Mouse (Mus musculus): ENCODE data around the gene Haus8. TPM values are rescaled to one million over a fixed set of nuclear protein-coding genes. Genes with fewer than 3 reads are reported as not detected.
"Not testable (repeated sequence)": the region's sequence is repeated elsewhere in the genome, so short reads cannot be mapped to it uniquely, and the experiment has no call there.

Haus8 gene
- polyA plus RNA-seq (2015; fragmentation: Nextera tagmentation; extraction: Ambion mirVana), result 50.7 and 55.1 TPM in 2 replicates

GRCm38 (mm10) chr8:71272286-71273150, at the start of gene Haus8, which contains the start of gene Myo9b:
Haus8 (minus strand) TSS chr8:71272934.
Myo9b (plus strand) TSS chr8:71272714.
- Histone ChIP-seq H3K4me3 (replicated peaks) (peak within 1 kb of the TSS; percentile 95), H3K4me1 (peaks cover 23% of the 10 kb centered on the region), H3K9me3 (replicated peaks) (no peaks in the 10 kb centered on the region), H3K4me2 (peak within 1 kb of the TSS; percentile 86), H3K36me3 (0 out of 2 replicates have a peak, but pooled peaks cover 4% of the 10 kb centered on the region), H3K9ac (peak within 1 kb of the TSS; percentile 83), H3K27ac (peak within 1 kb of the TSS; percentile 93), H3K27me3 (no peaks in the 10 kb centered on the region)
- WGBS, result under 1% methylated on average over 84 of the region's 84 CpGs
- ATAC-seq (replicated peaks; ENCODE audit: low FRiP score), result peak; percentile 99

GRCm38 (mm10) chr8:71319760-71320159, 47.0 kb upstream of the Haus8 start:
- not testable (repeated sequence) for H3K27me3 ChIP-seq; H3K4me3 ChIP-seq (replicated peaks); H3K27ac ChIP-seq; H3K9me3 ChIP-seq (replicated peaks); H3K4me2 ChIP-seq; H3K9ac ChIP-seq; H3K4me1 ChIP-seq; ATAC-seq (replicated peaks; ENCODE audit: low FRiP score)
- peaks cover 64% of the 10 kb centered on the region for H3K36me3 ChIP-seq
- WGBS, result 86% methylated on average over 2 of the region's 2 CpGs

- H3K4me3 ChIP-seq (replicated peaks); H3K27ac ChIP-seq; H3K27me3 ChIP-seq; H3K9ac ChIP-seq; H3K4me1 ChIP-seq; H3K9me3 ChIP-seq (replicated peaks); ATAC-seq (replicated peaks; ENCODE audit: low FRiP score); H3K4me2 ChIP-seq: not testable (repeated sequence)
- H3K36me3 ChIP-seq, result peaks cover 53% of the 10 kb centered on the region
- 58% methylated on average over 5 of the region's 5 CpGs for WGBS
Observed at GRCm38 (mm10) chr8:71318610-71319009, 45.9 kb upstream of the Haus8 start.

DNA sequence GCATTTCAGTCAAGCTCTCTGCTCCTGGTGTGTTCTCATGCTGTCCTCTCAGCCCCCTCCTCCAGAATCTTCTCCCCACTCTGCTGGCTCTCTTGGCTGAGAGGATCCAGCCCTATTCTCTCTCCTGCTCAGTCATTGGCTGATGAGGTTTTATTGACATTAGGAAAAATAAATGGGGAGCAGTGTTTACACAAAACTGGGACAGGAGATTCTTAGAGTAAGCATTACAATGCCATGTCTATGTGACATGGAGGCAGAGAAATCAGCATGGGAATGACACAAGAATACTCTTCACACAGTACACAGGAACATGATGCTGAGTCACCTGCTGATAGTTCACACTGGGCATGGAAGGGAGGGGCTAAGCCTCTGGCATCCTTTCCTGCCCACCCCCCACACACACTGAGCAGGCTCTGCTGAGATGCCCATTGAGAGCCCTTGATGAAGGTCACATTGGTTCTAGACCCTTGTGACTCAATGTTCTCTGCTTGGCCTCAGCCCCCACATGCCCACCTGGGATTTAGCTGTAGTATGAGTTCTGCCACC, 43.8 kb upstream of the Haus8 start:
- Histone ChIP-seq H3K27me3 (no peaks in the 10 kb centered on the region), H3K4me1 (peaks cover 12% of the 10 kb centered on the region), H3K27ac (no peak overlapping the region), H3K9me3 (replicated peaks) (no peaks in the 10 kb centered on the region), H3K4me3 (replicated peaks) (no peak overlapping the region), H3K4me2 (no peak overlapping the region), H3K36me3 (peaks cover 34% of the 10 kb centered on the region), H3K9ac (no peak overlapping the region)
- no peak for ATAC-seq (replicated peaks; ENCODE audit: low FRiP score)

DNA sequence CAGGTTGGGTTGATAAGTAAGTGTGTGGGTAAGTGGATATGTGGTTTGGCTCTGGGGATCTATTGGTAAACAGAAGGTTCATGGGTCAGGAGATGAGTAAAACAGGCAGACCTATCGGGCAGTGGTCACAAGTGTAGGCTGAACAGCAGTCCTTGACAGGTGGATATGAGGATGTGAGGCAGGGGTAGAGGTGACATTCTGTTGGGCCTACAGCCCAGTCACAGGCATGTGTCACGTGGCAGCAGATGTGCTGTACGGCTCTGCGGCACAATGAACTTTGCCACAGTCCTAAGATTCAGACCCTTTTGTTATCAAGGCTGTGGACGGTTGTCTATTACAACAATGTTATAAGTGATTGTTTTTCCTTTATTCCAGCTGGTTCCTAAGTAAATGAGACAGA, 43.2 kb upstream of the Haus8 start:
- Histone ChIP-seq H3K27ac (no peak overlapping the region), H3K36me3 (peaks cover 34% of the 10 kb centered on the region), H3K9ac (no peak overlapping the region), H3K9me3 (replicated peaks) (no peaks in the 10 kb centered on the region), H3K4me1 (peaks cover 12% of the 10 kb centered on the region), H3K4me3 (replicated peaks) (no peak overlapping the region), H3K4me2 (no peak overlapping the region), H3K27me3 (no peaks in the 10 kb centered on the region)
- ATAC-seq (replicated peaks; ENCODE audit: low FRiP score), result no peak
- 89% methylated on average over 5 of the region's 5 CpGs for WGBS

- Histone ChIP-seq H3K9me3 (replicated peaks) (no peaks in the 10 kb centered on the region), H3K36me3 (peaks cover 30% of the 10 kb centered on the region), H3K9ac (no peak overlapping the region), H3K27ac (no peak overlapping the region), H3K4me1 (peaks cover 12% of the 10 kb centered on the region), H3K27me3 (no peaks in the 10 kb centered on the region), H3K4me2 (no peak overlapping the region), H3K4me3 (replicated peaks) (no peak overlapping the region)
- no peak for ATAC-seq (replicated peaks; ENCODE audit: low FRiP score)
- WGBS, result 78% methylated on average over 2 of the region's 2 CpGs
Observed at GRCm38 (mm10) chr8:71313951-71314350, 41.2 kb upstream of the Haus8 start.

DNA sequence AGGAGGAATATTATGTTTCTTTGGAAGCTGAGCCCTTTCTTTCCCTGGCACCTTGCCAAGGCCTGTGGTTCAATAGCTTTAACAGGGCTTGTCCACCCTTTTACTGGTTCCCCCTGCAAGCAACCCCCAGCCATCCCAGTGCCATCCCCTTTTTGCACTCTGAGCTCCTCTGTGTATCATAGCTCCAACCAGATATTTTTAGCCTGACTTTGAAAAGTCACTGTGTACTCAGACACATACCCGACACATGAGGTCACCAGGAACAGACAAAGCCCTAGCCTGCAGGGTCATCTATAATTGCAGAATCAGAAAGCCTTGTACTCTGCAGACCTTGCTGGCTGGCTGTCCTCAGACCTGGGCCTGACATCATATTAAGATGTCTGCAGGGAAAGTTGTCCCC, 40.0 kb upstream of the Haus8 start:
- Histone ChIP-seq H3K4me3 (replicated peaks) (no peak overlapping the region), H3K36me3 (peaks cover 26% of the 10 kb centered on the region), H3K9ac (no peak overlapping the region), H3K4me2 (no peak overlapping the region), H3K4me1 (peaks cover 12% of the 10 kb centered on the region), H3K9me3 (replicated peaks) (no peaks in the 10 kb centered on the region), H3K27ac (peak overlapping the region; percentile 46), H3K27me3 (no peaks in the 10 kb centered on the region)
- 57% methylated on average over 1 of the region's 1 CpGs for WGBS
- ATAC-seq (replicated peaks; ENCODE audit: low FRiP score), result no peak; the same call in 1 of the 2 replicates

DNA sequence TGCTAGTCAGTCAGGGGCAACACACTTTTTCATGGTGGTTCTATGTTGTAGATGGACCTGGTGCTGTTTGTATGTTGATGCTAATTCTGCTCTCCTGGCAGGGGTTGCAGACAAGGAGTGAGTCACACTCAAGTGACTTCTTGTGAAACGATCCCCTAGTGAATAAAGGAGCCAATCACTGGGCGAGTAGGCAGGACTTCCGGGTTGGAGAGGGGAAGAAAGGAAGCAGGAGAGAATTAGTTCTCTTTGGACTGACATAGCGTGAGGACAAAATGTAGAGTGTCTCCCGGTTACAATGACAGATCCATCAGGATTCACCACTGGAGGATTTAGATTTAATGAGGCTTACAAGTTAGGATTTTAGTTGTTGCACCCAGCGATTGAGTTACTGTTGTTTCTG, 37.7 kb upstream of the Haus8 start:
- 73% methylated on average over 6 of the region's 6 CpGs for WGBS
- no peaks in the 10 kb centered on the region for H3K9me3 ChIP-seq (replicated peaks)
- H3K4me1 ChIP-seq, result peaks cover 10% of the 10 kb centered on the region
- no peak overlapping the region for H3K4me3 ChIP-seq (replicated peaks)
- H3K27ac ChIP-seq, result no peak overlapping the region
- no peaks in the 10 kb centered on the region for H3K27me3 ChIP-seq
- H3K4me2 ChIP-seq, result no peak overlapping the region
- H3K9ac ChIP-seq, result no peak overlapping the region
- peaks cover 4% of the 10 kb centered on the region for H3K36me3 ChIP-seq
- no peak for ATAC-seq (replicated peaks; ENCODE audit: low FRiP score)

DNA sequence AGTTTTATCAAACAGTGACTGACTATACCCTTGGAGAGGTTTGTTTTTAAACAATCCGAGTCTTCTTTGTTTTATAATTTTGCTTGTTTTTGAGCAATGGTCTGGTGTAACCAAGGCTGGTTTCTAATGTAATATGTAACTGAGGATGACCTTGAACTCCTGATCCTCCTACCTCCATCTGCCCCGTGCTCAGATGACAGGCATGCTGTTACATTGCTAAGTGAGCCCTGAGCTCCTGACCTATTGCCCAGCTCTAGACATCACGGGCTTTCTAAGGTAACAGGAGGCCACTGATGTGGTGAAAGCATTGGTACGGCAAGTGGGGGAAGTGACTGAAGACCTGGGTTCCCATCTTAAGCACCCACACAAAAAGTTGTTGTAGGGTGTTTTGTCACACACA, 35.2 kb upstream of the Haus8 start:
- H3K9ac ChIP-seq, result no peak overlapping the region
- WGBS, result 76% methylated on average over 4 of the region's 4 CpGs
- H3K9me3 ChIP-seq (replicated peaks), result no peaks in the 10 kb centered on the region
- peaks cover 6% of the 10 kb centered on the region; the same call in 1 of the 2 replicates for H3K36me3 ChIP-seq
- no peaks in the 10 kb centered on the region for H3K27me3 ChIP-seq
- no peak for ATAC-seq (replicated peaks; ENCODE audit: low FRiP score)
- no peak overlapping the region for H3K4me3 ChIP-seq (replicated peaks)
- no peak overlapping the region for H3K4me2 ChIP-seq
- H3K4me1 ChIP-seq, result peaks cover 8% of the 10 kb centered on the region
- no peak overlapping the region for H3K27ac ChIP-seq

DNA sequence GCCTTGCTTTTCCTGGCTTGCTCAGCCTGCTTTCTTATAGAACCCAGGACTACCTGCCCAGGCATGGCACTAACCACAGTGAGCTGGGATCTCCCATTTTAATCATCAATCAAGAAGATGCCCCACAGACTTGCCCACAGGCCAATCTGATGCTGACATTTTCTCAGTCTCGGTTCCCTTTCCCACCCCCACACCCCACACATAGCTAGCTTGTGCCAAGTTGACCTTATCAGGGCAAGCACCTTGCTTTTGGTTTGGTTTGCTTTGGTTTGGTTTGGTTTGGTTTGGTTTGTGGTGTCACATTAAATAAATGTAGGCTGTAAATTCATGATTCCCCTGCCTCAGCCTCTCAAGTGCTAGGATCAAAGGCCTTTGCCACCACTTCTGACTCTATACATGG, 34.6 kb upstream of the Haus8 start:
- WGBS, result 81% methylated on average over 1 of the region's 1 CpGs
- Histone ChIP-seq H3K36me3 (peaks cover 7% of the 10 kb centered on the region; the same call in 1 of the 2 replicates), H3K9me3 (replicated peaks) (no peaks in the 10 kb centered on the region), H3K27me3 (no peaks in the 10 kb centered on the region), H3K9ac (no peak overlapping the region), H3K27ac (no peak overlapping the region), H3K4me3 (replicated peaks) (no peak overlapping the region), H3K4me1 (peaks cover 2% of the 10 kb centered on the region), H3K4me2 (no peak overlapping the region)
- no peak for ATAC-seq (replicated peaks; ENCODE audit: low FRiP score)

GRCm38 (mm10) chr8:71305988-71306387, 33.3 kb upstream of the Haus8 start:
- H3K4me2 ChIP-seq, result no peak overlapping the region
- WGBS, result 67% methylated on average over 1 of the region's 1 CpGs
- 0 out of 2 replicates have a peak, but pooled peaks have one; percentile 56 for ATAC-seq (replicated peaks; ENCODE audit: low FRiP score)

DNA sequence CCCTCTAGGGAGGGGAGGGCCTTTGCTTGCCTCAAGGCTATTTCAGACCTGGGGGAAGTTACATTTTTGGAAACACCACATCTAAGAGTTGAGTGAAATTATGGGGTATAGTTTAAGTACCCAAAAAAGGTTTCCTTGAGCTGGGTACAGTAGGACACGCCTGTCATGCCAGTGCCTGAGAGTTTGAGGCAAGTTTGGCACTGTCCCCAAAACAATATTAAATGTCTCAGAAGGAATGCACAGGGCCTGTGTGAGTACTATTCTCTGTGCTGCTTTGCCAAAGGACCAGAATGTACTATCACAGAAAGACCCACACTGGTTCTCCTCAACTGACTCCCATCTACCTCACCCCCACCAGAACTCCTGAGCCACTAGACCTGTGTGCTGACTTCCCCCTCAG, 30.9 kb upstream of the Haus8 start:
- no peak overlapping the region for H3K4me3 ChIP-seq (replicated peaks)
- peaks cover 13% of the 10 kb centered on the region; the same call in 1 of the 2 replicates for H3K36me3 ChIP-seq
- H3K4me1 ChIP-seq, result no peaks in the 10 kb centered on the region
- H3K9ac ChIP-seq, result no peak overlapping the region
- ATAC-seq (replicated peaks; ENCODE audit: low FRiP score), result no peak
- no peak overlapping the region for H3K4me2 ChIP-seq
- H3K27ac ChIP-seq, result no peak overlapping the region
- H3K27me3 ChIP-seq, result no peaks in the 10 kb centered on the region
- no peaks in the 10 kb centered on the region for H3K9me3 ChIP-seq (replicated peaks)
- 92% methylated on average over 1 of the region's 1 CpGs for WGBS

More at GRCm38 (mm10) chr8:71305988-71306387, 33.3 kb upstream of the Haus8 start:
- no peaks in the 10 kb centered on the region for H3K27me3 ChIP-seq
- H3K9me3 ChIP-seq (replicated peaks), result no peaks in the 10 kb centered on the region
- H3K4me3 ChIP-seq (replicated peaks), result no peak overlapping the region
- H3K4me1 ChIP-seq, result no peaks in the 10 kb centered on the region
- H3K36me3 ChIP-seq, result peaks cover 13% of the 10 kb centered on the region; the same call in 1 of the 2 replicates
- H3K27ac ChIP-seq, result no peak overlapping the region
- no peak overlapping the region for H3K9ac ChIP-seq

Measured in kidney, embryonic 15.5 days (tissue).